Mouse (Mus musculus) hindbrain, embryonic 13.5 days (tissue): ENCODE data around the gene Rnf24. TPM values are rescaled to one million over a fixed set of nuclear protein-coding genes. Genes with fewer than 3 reads are reported as not detected.

Experiments
- ATAC-seq: fragments of 200-750 bp; cut with Nextera tagmentation; 2 replicates; pipeline ENCODE4 v1.8.0; 2017; ENCODE audit warnings: moderate TSS enrichment; ENCODE audit not compliant: low FRiP score
- H3K27ac ChIP-seq: fragments of 300-500 bp; sonication (generic); 2 replicates; pipeline ENCODE4 v1.5.1; 2015; ENCODE audit warnings: inconsistent platforms, mild to moderate bottlenecking, moderate library complexity
- H3K27me3 ChIP-seq: fragments of 300-500 bp; sonication (generic); 2 replicates; pipeline ENCODE4 v1.6.1; 2015; ENCODE audit warnings: mild to moderate bottlenecking, inconsistent platforms
- H3K36me3 ChIP-seq: fragments of 300-500 bp; sonication (generic); 2 replicates; pipeline ENCODE4 v1.6.1; 2015; ENCODE audit warnings: mild to moderate bottlenecking, inconsistent platforms
- H3K4me1 ChIP-seq: fragments of 300-500 bp; sonication (generic); replicated peaks from 2 replicates; pipeline ENCODE4 v1.6.1; 2015; ENCODE audit warnings: inconsistent platforms
- H3K4me2 ChIP-seq: fragments of 300-500 bp; sonication (generic); 2 replicates; pipeline ENCODE4 v1.6.1; 2015; ENCODE audit warnings: inconsistent platforms, mild to moderate bottlenecking, moderate library complexity
- H3K4me3 ChIP-seq: fragments of 300-500 bp; sonication (generic); 2 replicates; pipeline ENCODE4 v1.5.1; 2015; ENCODE audit warnings: mild to moderate bottlenecking, inconsistent platforms
- H3K9ac ChIP-seq: fragments of 300-500 bp; sonication (generic); 2 replicates; pipeline ENCODE4 v1.6.1; 2015; ENCODE audit warnings: mild to moderate bottlenecking, inconsistent platforms
- H3K9me3 ChIP-seq: fragments of 300-500 bp; sonication (generic); 2 replicates; pipeline ENCODE4 v1.6.1; 2016; ENCODE audit warnings: inconsistent platforms
- WGBS: fragments of 180-500 bp; shearing (Covaris S2); methylation state at CpG from one replicate; pipeline ENCODE4 v1.1.7; 2015; 5-methylcytosine and 5-hydroxymethylcytosine counted together
- microRNA-seq: library from miRNA; unstranded; fragments of <30 nt; microRNA quantifications from one replicate; pipeline ENCODE4, GENCODE M21; 2016
- polyA plus RNA-seq: library from polyadenylated mRNA; unstranded; fragments of >200 nt; fragmentation: Nextera tagmentation; extraction: Ambion mirVana; gene quantifications from 2 replicates; pipeline ENCODE4 v1.2.1, GENCODE M21; 2015

Rnf24 gene
- polyA plus RNA-seq, 1 experiment from 2014 or later: 21.4 TPM

DNA sequence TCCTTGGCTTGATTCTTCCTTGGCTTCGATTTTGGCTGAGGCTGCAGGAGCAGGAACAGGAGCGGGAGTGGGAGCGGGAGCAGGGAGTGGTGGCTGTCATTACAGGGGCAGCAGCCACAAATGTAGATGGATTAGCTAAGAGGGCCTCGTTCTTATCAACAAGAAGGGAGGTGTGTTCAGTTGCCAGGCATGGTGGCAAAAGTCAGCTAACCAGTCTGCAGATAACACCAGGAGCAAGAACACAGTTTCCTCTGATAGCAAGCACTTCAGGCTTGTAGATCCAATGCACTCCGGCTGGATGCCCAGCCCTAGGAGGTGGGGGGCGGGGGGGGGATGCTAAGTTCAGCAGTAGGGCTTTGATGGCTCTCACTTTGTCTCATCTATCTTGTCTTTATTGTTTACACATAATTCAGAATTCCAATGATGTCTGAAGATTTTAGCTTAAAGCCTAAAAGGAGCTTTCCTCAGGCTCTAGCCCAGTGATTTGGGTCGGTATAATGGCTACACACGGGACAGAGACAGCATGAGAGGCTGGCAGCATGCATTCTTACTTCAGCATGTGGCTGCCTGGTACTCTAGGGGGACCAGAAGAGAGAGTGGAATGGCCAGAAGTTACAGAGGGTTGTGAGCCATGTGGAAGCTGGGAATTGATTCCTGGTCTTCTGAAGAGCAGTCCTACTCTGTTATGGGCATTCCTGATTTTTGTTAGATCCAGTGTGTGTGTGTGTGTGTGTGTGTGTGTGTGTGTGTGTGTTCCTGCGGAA is 92.0 kb downstream of the Rnf24 start:
- H3K9me3 ChIP-seq: no peaks in the 10 kb centered on the region
- ATAC-seq: no peak
- H3K9ac ChIP-seq: peak overlapping the region; percentile 76; the same call in 1 of the 2 replicates
- H3K27me3 ChIP-seq: no peaks in the 10 kb centered on the region
- H3K4me2 ChIP-seq: no peak overlapping the region
- H3K27ac ChIP-seq: peak overlapping the region; percentile 97; the same call in 1 of the 2 replicates
- no peak overlapping the region for H3K4me3 ChIP-seq
- WGBS: 67% methylated on average over 9 of the region's 9 CpGs
- H3K36me3 ChIP-seq: no peaks in the 10 kb centered on the region
- peaks cover 36% of the 10 kb centered on the region for H3K4me1 ChIP-seq

DNA sequence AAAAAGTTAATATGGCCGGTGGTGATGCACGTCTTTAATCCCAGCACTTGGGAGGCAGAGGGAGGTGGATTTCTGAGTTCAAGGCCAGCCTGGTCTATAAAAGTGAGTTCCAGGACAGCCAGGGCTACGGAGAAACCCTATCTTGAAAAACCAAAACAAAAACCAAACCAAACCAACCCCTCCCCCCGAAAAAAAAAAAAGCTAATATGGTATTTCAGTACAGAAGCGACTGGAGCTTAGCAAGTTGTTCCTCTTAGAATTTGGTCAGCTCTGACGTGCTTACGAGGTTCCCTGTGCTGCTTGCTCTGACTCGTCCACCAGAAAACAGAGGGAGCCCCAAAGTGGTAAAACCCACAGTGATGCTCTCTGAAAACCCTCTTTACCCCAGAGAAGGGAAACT is 94.0 kb downstream of the Rnf24 start:
- Histone ChIP-seq H3K4me1 (peaks cover 19% of the 10 kb centered on the region), H3K9me3 (no peaks in the 10 kb centered on the region), H3K27ac (no peak overlapping the region), H3K36me3 (no peaks in the 10 kb centered on the region), H3K9ac (no peak overlapping the region), H3K4me3 (no peak overlapping the region), H3K4me2 (no peak overlapping the region), H3K27me3 (no peaks in the 10 kb centered on the region)
- no peak for ATAC-seq
- WGBS: 84% methylated on average over 8 of the region's 8 CpGs

DNA sequence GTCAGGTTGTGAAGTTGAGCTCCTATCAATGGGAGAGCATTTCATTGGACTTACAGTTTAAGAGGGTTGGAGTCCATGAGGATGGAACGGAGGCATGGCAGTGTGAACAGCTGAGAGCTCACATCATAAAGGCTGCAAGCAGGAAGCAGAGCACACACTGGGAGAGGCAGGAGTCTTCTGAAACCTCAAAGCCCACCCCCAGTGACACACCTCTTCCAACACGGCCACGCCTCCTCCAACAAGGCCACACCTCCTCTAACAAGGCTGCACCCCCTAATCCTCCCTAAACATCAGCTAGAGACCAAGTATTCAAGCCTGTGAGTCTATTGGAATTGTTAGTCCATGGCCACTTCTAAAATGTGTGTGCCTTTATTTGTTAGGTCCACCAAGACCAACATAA is 97.0 kb downstream of the Rnf24 start:
- H3K4me3 ChIP-seq: no peak overlapping the region
- H3K9me3 ChIP-seq: no peaks in the 10 kb centered on the region
- peaks cover 4% of the 10 kb centered on the region for H3K4me1 ChIP-seq
- WGBS: 62% methylated on average over 3 of the region's 3 CpGs
- no peaks in the 10 kb centered on the region for H3K36me3 ChIP-seq
- no peak overlapping the region for H3K27ac ChIP-seq
- no peak overlapping the region for H3K9ac ChIP-seq
- ATAC-seq: no peak
- H3K27me3 ChIP-seq: no peaks in the 10 kb centered on the region
- H3K4me2 ChIP-seq: no peak overlapping the region

DNA sequence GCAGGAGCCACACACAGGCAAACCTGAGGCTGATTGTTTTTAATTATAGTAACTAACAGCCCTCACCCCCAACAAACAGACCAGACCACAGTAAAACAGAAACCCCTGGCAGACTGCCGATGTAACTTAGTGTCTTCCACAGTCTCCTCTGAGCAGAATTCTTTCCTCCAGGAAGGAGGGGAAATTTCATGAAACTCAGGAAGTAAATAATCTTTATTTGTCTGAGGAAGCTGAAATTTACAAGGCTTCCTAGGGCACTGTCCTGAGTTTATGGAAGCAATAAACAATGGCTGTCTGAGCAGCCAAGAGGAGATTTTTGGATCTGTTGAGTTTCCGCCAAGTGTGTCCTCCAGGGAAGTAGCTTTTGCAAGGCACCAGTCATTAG is 98.4 kb downstream of the Rnf24 start:
- no peak overlapping the region for H3K4me2 ChIP-seq
- WGBS: 81% methylated on average over 2 of the region's 2 CpGs

DNA sequence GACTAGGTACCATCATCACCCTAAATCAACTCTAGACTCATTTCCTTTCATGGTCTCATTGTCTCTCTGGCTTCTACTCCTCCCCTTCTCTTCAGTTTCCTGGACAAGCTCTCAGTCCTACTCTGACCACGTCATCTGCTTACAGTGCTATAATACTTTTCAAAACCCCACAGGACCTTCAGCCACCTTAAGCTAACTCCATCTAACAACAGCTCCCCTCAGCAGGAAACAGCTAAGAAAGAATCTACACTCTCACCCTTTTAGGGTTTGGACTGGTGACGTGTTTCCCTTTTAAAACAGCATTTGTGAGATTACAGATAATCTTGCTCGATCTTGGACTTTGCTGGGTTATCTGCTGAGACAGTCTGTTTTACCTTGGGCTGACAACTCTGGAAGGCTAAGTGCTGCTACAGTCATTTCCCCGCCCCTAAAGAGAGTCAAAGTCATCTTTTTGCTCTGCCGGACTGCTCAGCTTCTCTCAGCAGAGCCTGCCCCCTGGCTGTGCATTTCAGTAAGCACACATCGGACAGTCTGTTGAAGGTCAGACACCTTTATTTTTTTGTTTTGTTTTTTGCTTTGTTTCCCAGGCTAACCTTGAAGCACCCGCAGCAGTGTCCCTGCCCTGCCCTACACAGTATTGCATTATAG is 98.9 kb downstream of the Rnf24 start:
- H3K9me3 ChIP-seq: no peaks in the 10 kb centered on the region
- no peak overlapping the region for H3K4me2 ChIP-seq
- H3K27me3 ChIP-seq: no peaks in the 10 kb centered on the region
- H3K4me3 ChIP-seq: no peak overlapping the region
- ATAC-seq: peak; percentile 49; the same call in 1 of the 2 replicates
- no peak overlapping the region for H3K9ac ChIP-seq
- WGBS: 34% methylated on average over 7 of the region's 7 CpGs
- no peak overlapping the region for H3K27ac ChIP-seq
- no peaks in the 10 kb centered on the region for H3K4me1 ChIP-seq
- no peaks in the 10 kb centered on the region for H3K36me3 ChIP-seq

More for the DNA sequence above, 98.4 kb downstream of the Rnf24 start:
- no peaks in the 10 kb centered on the region for H3K9me3 ChIP-seq
- H3K4me1 ChIP-seq: no peaks in the 10 kb centered on the region
- no peak for ATAC-seq
- no peaks in the 10 kb centered on the region for H3K27me3 ChIP-seq
- no peak overlapping the region for H3K4me3 ChIP-seq
- no peak overlapping the region for H3K9ac ChIP-seq
- H3K27ac ChIP-seq: no peak overlapping the region
- no peaks in the 10 kb centered on the region for H3K36me3 ChIP-seq

Small RNA genes within 50 kb of the gene (microRNA-seq; reads per million reads assigned to microRNA genes)
- 61.2 reads per million, percentile 43 among the genes with 10 or more reads in this experiment for gene Mir103-2

Other genes with a start within 250 kb of the Rnf24 start
- 3.9 and 4.6 TPM in 2 replicates for gene Hspa12b, start 225.6 kb downstream of the Rnf24 start, polyA plus RNA-seq
- not detected in 2 replicates for gene Gm11037, start 219.4 kb downstream of the Rnf24 start, polyA plus RNA-seq
- gene 1700037H04Rik, start 192.8 kb downstream of the Rnf24 start, polyA plus RNA-seq: 94.3 and 94.6 TPM in 2 replicates
- gene Cenpb, start 172.8 kb downstream of the Rnf24 start, polyA plus RNA-seq: 13.3 and 13.4 TPM in 2 replicates
- 34.1 and 41.8 TPM in 2 replicates for gene Cdc25b, start 165.9 kb downstream of the Rnf24 start, polyA plus RNA-seq
- gene Spef1, start 165.6 kb downstream of the Rnf24 start, polyA plus RNA-seq: 8.7 and 9.9 TPM in 2 replicates
- 31.0 and 35.8 TPM in 2 replicates for gene Ap5s1, start 145.8 kb downstream of the Rnf24 start, polyA plus RNA-seq
- 6.7 and 6.9 TPM in 2 replicates for gene Mavs, start 118.8 kb downstream of the Rnf24 start, polyA plus RNA-seq
- 28.4 and 30.9 TPM in 2 replicates for gene Pank2, start 90.4 kb downstream of the Rnf24 start, polyA plus RNA-seq
- gene Smox, start 138.6 kb upstream of the Rnf24 start, polyA plus RNA-seq: 47.9 and 50.1 TPM in 2 replicates
- 0.10 and 0.25 TPM in 2 replicates for gene Adra1d, start 209.4 kb upstream of the Rnf24 start, polyA plus RNA-seq